ENCODE assay signal across 19 mouse cellular contexts in the genomic region with DNA sequence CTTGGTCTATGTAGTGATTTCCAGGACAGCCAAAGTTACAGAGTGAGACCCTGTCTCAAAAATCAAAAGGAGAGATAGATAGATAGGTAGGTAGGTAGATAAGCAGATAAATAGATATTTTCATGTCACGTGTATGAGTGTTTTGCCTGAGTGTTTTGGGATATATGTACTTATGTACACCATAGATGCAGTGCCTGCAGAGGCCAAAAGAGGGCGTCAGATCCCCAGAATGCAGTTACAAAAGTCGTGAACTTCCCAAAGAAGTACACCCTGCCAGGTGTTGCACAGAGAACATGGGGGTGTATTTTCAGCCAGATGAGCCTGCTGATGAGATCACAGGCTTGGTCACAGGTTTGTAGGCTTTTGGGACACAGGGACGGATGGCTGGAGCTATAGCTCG. TPM values are rescaled to one million over a fixed set of nuclear protein-coding genes. Genes with fewer than 3 reads are reported as not detected.
DNase-seq lines count a peak whose midpoint lies in the region; ATAC-seq and TF ChIP-seq lines count a peak whose summit lies in the region.
"Had no signal": no experiment of that assay in that cellular context is flagged by ENCODE, and none has a peak within 500 bp of the region (broad histone marks: within the 10 kb centered on the region; RNA-seq: fewer than 3 reads in every experiment).

No protein-coding gene starts in this region.

- H3K4me3 ChIP-seq in kidney, postnatal 0 days (replicated peaks; ENCODE audit: low read depth, low read length) = no peak overlapping the region
- H3K4me3 ChIP-seq: forebrain, embryonic 10.5 days; liver, embryonic 15.5 days; midbrain, embryonic 12.5 days; neural tube, embryonic 13.5 days; stomach, embryonic 15.5 days had no signal

- no peak overlapping the region for H3K9ac ChIP-seq in kidney, postnatal 0 days (ENCODE audit: low read depth, low read length)
- H3K9ac ChIP-seq: liver, embryonic 15.5 days; midbrain, embryonic 12.5 days; neural tube, embryonic 13.5 days; stomach, embryonic 15.5 days had no signal

- peak; percentile 50 for TF ChIP-seq CTCF in kidney, postnatal 0 days (IDR thresholded peaks at IDR 0.05; ENCODE audit: low read depth)

- H3K4me1 ChIP-seq in kidney, postnatal 0 days (replicated peaks; ENCODE audit: insufficient read depth, low read length) = no peaks in the 10 kb centered on the region
- H3K4me1 ChIP-seq: liver, embryonic 15.5 days; stomach, embryonic 15.5 days had no signal

- no peak for ATAC-seq in kidney, postnatal 0 days (replicated peaks; ENCODE audit: low FRiP score, low read depth)
- ATAC-seq: hindbrain, embryonic 16.5 days had no signal

- no peak for DNase-seq in kidney, postnatal 0 days (ENCODE audit: low spot score)
- no peak for DNase-seq in kidney, adult 18-20 months
- DNase-seq in 416B (ENCODE audit: low read depth) (peak; percentile 36), ES-CJ7 (ENCODE audit: low read depth, low spot score) (peak; percentile 66)
- peak; percentile 21 for DNase-seq in induced T-regulatory cell, adult 2 months (ENCODE audit: low read depth)
- DNase-seq in heart, adult 9 months (ENCODE audit: low spot score in 2 of 2) = no peak
- no peak for DNase-seq in right cerebral cortex, postnatal 10 days (ENCODE audit: low spot score in 2 of 2)
- DNase-seq in cerebellum, postnatal 4 days (ENCODE audit: low spot score in 2 of 2) = no peak
- DNase-seq: adrenal gland, postnatal 14 days; cerebellum, adult 11 months; gastrocnemius, postnatal 14 days; kidney, postnatal 36 days; right cerebral cortex, postnatal 14 days had no signal

- H3K27me3 ChIP-seq in kidney, postnatal 0 days (ENCODE audit: insufficient read depth, low read length) = no peaks in the 10 kb centered on the region
- H3K27me3 ChIP-seq: liver, embryonic 15.5 days; midbrain, embryonic 12.5 days; neural tube, embryonic 13.5 days; stomach, embryonic 15.5 days had no signal

- H3K36me3 ChIP-seq in kidney, postnatal 0 days (ENCODE audit: insufficient read depth, low read length) = no peaks in the 10 kb centered on the region
- H3K36me3 ChIP-seq: forebrain, embryonic 10.5 days; liver, embryonic 15.5 days; midbrain, embryonic 12.5 days; neural tube, embryonic 13.5 days; stomach, embryonic 15.5 days had no signal

- no peak overlapping the region for H3K27ac ChIP-seq in kidney, postnatal 0 days
- H3K27ac ChIP-seq: forebrain, embryonic 10.5 days; liver, embryonic 15.5 days; midbrain, embryonic 12.5 days; neural tube, embryonic 13.5 days; stomach, embryonic 15.5 days had no signal

- H3K9me3 ChIP-seq in kidney, postnatal 0 days (replicated peaks; ENCODE audit: low read length) = no peaks in the 10 kb centered on the region
- H3K9me3 ChIP-seq: forebrain, embryonic 10.5 days; liver, embryonic 15.5 days; midbrain, embryonic 12.5 days; neural tube, embryonic 13.5 days; stomach, embryonic 15.5 days had no signal

- 50% methylated on average over 5 of the region's 5 CpGs for WGBS in kidney, postnatal 0 days

- no peak overlapping the region for H3K4me2 ChIP-seq in kidney, postnatal 0 days (ENCODE audit: low read length)
- H3K4me2 ChIP-seq: liver, embryonic 15.5 days; midbrain, embryonic 12.5 days; neural tube, embryonic 13.5 days; stomach, embryonic 15.5 days had no signal

RNA-seq across cellular contexts. Expression of a gene that starts 49.4 kb away (rescaled TPM):
- polyA plus RNA-seq in kidney, postnatal 0 days (2015; fragmentation: Nextera tagmentation; extraction: Ambion mirVana) = 10.4 and 12.0 TPM in 2 replicates

RNA-seq across cellular contexts. Expression of a gene that starts 52.9 kb away (rescaled TPM):
- polyA plus RNA-seq in kidney, postnatal 0 days (2015; fragmentation: Nextera tagmentation; extraction: Ambion mirVana) = 1.3 and 2.0 TPM in 2 replicates

RNA-seq across cellular contexts. Expression of a gene that starts 56.9 kb away (rescaled TPM):
- polyA plus RNA-seq in kidney, postnatal 0 days (2015; fragmentation: Nextera tagmentation; extraction: Ambion mirVana) = 0.57 and 0.92 TPM in 2 replicates

Comparison
In these comparisons a context has a peak if more than half of its experiments do, and no peak if none do; other contexts are left out.
1. DNase-seq: peak in 416B (single experiment), ES-CJ7 (single experiment) and induced T-regulatory cell, adult 2 months (single experiment); none in kidney, postnatal 0 days (single experiment), kidney, adult 18-20 months (single experiment), heart, adult 9 months (0 of 2), right cerebral cortex, postnatal 10 days (0 of 2) and cerebellum, postnatal 4 days (0 of 2).